Mouse (Mus musculus) spleen, adult 10 weeks (tissue): Measurements from ENCODE around the gene Trim52. TPM values are rescaled to one million over a fixed set of nuclear protein-coding genes. Genes with fewer than 3 reads are reported as not detected.

Source experiments
- polyA plus RNA-seq: library from polyadenylated mRNA; stranded (reverse); fragments of 350-450 nt; fragmentation: Illumina TruSeq; extraction: RNeasy Lipid Tissue Mini Kit (QIAGEN cat#74804); gene quantifications from one replicate; pipeline ENCODE4 v1.2.3, GENCODE M21; 2015; ENCODE audit warnings: low replicate concordance; ENCODE audit not compliant: insufficient read depth

Trim52 gene
- not detected for polyA plus RNA-seq

GRCm38 (mm10) chr14:106105980-106106379 lies at the start of gene Trim52:
Trim52 (plus strand) TSS chr14:106106198.

Other genes starting within 250 kb of the Trim52 start
- 4.9 TPM for gene Spry2, start 209.4 kb upstream of the Trim52 start, polyA plus RNA-seq